Mouse (Mus musculus) embryo, embryonic 10 days (tissue): ENCODE data around the gene Saysd1.

Experiments
- DNase-seq: peaks from one replicate; pipeline ENCODE4 v3.0.0-alpha.2; 2015; ENCODE audit warnings: low spot score

Saysd1 gene

GRCm38 (mm10) chr14:20138484-20139355 is at the start of gene Saysd1:
Gene Saysd1, minus strand, starts transcription at chr14:20138534.
- no peak for DNase-seq

GRCm38 (mm10) chr14:20185426-20185825 is 47.1 kb upstream of the Saysd1 start:
- DNase-seq: no peak

- DNase-seq: no peak
Observed at GRCm38 (mm10) chr14:20183701-20184100, 45.4 kb upstream of the Saysd1 start.

- no peak for DNase-seq
Observed at GRCm38 (mm10) chr14:20182596-20182995, 44.3 kb upstream of the Saysd1 start.

DNA sequence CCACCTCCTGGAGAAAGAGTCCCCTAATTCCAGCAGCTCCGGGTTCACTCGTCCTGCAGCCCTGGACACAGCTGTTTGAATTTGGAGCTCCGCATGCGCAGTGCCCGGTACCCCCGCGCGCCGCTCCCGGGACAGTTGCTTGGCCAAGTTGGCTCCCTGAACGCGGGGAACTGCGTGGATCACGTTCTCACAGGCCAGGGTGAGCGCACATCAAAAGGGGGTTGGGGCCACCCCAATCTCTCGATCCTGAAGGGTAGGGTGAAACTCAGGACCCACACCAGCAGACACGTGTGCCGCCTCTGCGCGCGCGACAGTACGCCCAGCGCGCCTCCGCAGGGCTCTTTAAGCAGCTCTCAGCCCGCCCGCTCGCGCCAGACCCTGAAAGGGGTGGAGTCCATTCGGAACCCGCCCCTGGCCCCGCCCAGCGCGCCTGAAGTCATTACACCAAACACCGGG is 43.2 kb upstream of the Saysd1 start, which contains the start of gene Kcnk5:
Kcnk5 (minus strand) TSS at position 344 of the 456 bp plus-strand sequence.
- DNase-seq: peak; percentile 94

- peak; percentile 47 for DNase-seq
Observed at GRCm38 (mm10) chr14:20180751-20181162, 42.4 kb upstream of the Saysd1 start.

DNA sequence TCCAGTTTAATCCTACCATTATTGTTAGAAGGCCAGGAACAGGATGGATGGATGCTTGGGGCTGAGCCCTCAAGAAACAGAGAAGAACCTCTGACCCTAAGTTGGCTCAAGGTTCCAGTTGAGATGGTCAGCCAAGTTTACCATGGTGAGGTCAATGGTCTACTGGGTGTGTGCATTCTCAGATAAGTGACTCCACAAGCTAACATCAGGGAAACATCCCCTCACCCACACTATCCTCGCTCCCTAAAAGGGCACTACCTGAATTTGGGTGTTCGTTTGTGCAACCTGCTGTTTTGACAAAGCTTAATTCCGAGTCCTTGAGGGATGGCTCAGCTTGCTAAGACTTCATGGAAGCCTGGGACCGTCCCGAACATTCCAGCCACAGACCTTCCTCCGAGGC is 42.0 kb upstream of the Saysd1 start:
- no peak for DNase-seq

- no peak for DNase-seq
Observed at GRCm38 (mm10) chr14:20179731-20180280, 41.5 kb upstream of the Saysd1 start.

DNA sequence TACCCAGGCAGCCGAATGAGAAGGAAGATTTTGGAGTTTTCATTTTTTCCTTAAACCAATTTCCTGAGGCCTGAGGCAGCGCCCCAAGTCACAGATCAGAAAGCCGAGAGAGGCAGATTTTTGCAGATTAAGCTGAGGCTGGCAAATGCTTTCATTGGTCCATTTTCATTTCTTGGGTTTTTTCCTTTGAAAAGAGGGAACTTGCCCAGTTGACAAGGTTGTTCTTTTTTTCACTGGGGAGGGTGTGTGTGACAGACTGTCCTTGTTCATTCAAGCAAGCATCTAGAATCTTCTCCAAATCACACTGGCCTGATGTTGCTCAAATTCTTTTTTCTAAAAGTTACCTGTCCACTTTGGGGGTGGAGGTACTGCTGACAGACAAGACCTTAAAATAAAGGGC is 40.7 kb upstream of the Saysd1 start:
- no peak for DNase-seq

DNA sequence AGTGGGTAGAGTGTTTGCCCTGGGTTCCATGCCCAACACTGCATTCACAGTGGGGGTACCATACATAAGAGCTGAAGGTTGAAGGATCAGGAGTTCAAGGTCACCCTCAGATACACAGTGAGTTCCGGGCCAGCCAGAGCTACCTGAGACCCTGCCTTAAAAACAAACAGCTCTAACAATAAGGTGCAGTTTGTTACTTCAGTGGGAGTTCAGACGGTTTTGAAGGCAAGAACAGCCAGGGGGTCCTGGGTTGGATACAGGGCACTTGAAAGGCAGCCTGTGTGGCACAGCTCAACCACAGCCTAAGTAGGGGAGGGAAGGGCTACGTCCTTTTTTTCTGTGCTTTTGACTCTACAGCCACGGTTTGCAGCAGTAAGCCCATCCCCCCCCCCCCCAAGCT is 40.3 kb upstream of the Saysd1 start:
- no peak for DNase-seq

GRCm38 (mm10) chr14:20177494-20178123 is 39.3 kb upstream of the Saysd1 start:
- DNase-seq: no peak

GRCm38 (mm10) chr14:20175705-20176104 is 37.4 kb upstream of the Saysd1 start:
- no peak for DNase-seq

DNA sequence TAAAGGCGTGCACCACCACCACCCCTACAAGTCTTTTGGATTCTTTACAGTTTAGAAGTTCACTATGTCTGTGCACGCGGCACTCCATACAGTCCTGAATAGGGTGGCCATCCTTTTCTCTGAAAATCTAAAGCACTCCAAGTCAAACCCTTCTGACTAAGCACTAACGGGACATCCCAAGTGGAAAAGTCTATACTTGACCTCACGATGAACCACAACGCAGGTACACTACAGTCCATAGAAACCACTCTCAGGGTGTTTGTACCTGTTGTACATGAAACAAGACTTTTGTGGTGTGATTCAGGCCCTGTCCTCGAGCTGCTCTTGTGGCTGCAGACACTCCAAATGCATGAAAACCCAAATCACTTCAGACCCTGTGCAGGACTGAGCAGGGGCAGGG is 36.8 kb upstream of the Saysd1 start:
- no peak for DNase-seq

DNA sequence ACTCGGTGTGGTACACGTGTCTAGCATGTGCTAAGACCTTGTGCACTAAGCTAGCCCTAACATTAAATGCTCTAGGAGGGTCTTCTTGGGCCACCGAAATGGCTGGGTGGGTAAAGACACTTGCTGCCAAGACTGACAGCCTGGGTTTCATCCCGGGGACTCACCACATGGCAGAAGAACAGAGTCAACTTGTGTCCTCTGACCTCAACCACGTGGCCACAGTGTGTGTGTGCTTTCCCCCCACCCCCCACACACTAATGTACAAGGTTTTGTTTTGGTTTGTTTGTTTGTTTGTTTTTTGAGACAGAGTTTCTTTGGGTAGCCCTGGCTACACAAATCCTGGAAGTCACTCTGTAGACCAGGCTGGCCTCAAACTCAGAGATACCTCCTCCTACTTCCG is 36.4 kb upstream of the Saysd1 start:
- no peak for DNase-seq

- no peak for DNase-seq
Observed at GRCm38 (mm10) chr14:20173873-20174490, 35.6 kb upstream of the Saysd1 start.

GRCm38 (mm10) chr14:20172924-20173323 is 34.6 kb upstream of the Saysd1 start:
- no peak for DNase-seq

DNA sequence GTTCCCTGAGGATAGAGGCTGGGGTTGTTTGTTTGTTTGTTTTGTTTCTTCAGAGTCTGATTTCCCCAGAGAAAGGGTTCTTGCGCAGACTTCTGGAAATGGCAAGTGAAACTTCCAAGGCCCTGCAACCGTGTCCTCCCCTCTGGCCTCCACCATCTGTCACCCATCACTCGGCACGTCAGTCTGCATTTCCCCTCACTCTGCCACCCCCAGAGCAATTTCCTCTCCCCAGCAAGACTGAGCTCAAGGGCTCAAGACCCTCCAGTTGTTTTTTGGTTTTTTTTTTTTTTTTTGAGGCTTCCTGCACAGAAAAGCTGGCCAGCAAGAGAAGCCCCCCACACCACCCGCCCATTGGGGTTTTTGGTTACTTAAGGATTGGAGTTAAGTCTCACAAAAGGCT is 34.2 kb upstream of the Saysd1 start:
- DNase-seq: no peak

- DNase-seq: no peak
Observed at GRCm38 (mm10) chr14:20171840-20172239, 33.5 kb upstream of the Saysd1 start.

- DNase-seq: no peak
Observed at GRCm38 (mm10) chr14:20169251-20169650, 30.9 kb upstream of the Saysd1 start.

DNA sequence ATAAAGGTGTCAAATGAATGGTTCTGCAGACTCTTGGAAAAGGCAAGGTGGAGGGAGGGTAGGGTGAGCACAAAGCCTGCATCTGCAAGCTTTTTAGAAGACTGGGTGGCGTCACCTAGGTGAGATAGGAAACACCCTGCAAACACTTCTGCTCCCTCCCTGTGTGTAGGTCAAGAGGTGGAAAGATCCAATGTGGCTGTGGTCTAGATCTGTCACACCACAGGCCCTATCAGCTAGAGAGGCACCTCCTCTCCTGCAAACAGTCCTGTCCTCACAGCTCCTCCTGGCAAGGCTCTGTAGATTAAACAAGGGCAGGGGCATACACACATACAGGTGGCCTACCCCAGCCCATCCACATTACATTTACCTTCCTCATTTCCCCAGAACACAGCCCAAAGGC is 30.1 kb upstream of the Saysd1 start:
- DNase-seq: no peak

GRCm38 (mm10) chr14:20168054-20168453 is 29.7 kb upstream of the Saysd1 start:
- no peak for DNase-seq

- no peak for DNase-seq
Observed at GRCm38 (mm10) chr14:20165413-20165812, 27.1 kb upstream of the Saysd1 start.

GRCm38 (mm10) chr14:20164438-20164837 is 26.1 kb upstream of the Saysd1 start:
- no peak for DNase-seq
